Mouse (Mus musculus) bone marrow macrophage, adult 2 months (primary cell): ENCODE results near the gene Krt25.

ENCODE experiments used
- CTCF ChIP-seq: IDR thresholded peaks from 2 replicates; pipeline ENCODE4 v1.5.1; 2012; ENCODE audit warnings: low read depth, mild to moderate bottlenecking, low read length, moderate library complexity
- POLR2A ChIP-seq: IDR thresholded peaks from 2 replicates; pipeline ENCODE4 v1.6.1; 2012; ENCODE audit warnings: mild to moderate bottlenecking, low read depth, low read length, borderline replicate concordance

DNA sequence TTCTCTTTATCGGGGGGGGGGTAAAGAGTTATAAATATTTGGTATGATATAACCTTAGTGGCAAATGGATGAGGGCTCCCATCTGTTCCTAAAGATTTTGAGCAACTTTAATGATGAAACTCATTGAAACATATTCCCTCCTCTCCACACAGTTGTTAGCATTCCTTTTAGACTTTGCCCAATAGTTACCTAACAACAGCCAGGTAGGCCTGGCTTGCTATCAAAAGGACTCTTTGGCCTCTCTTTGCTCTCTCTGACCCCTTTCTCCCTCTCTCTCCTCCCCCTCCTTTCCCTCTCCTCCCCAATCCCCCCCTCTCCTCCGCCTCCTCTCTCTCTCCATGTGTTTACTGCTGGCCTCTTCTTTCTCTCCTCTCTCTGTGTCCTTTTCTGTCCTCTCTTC lies 8.2 kb downstream of the Krt25 start:
- TF ChIP-seq POLR2A, result no peak
- TF ChIP-seq CTCF, result no peak
